Mouse (Mus musculus) bone marrow macrophage, adult 2 months (primary cell): ENCODE results near the gene AI182371.

ENCODE experiments used
- CTCF ChIP-seq: IDR thresholded peaks from 2 replicates; pipeline ENCODE4 v1.5.1; 2012; ENCODE audit warnings: low read depth, mild to moderate bottlenecking, low read length, moderate library complexity
- POLR2A ChIP-seq: IDR thresholded peaks from 2 replicates; pipeline ENCODE4 v1.6.1; 2012; ENCODE audit warnings: mild to moderate bottlenecking, low read depth, low read length, borderline replicate concordance

GRCm38 (mm10) chr2:35066525-35067082, 34.7 kb downstream of the AI182371 start:
- TF ChIP-seq POLR2A, result no peak
- no peak for TF ChIP-seq CTCF
